Mouse (Mus musculus) limb, embryonic 12.5 days (tissue): ENCODE results near the gene Gm36210. TPM values are rescaled to one million over a fixed set of nuclear protein-coding genes. Genes with fewer than 3 reads are reported as not detected.
A peak's percentile ranks its signal among the peaks of the same experiment; 100 is the strongest.

Experiments used
- ATAC-seq: fragments of 200-750 bp; cut with Nextera tagmentation; 2 replicates; pipeline ENCODE4 v1.8.0; 2017; ENCODE audit warnings: low read depth, moderate TSS enrichment; ENCODE audit not compliant: insufficient number of reproducible peaks, insufficient read depth, low FRiP score, low TSS enrichment
- H3K27ac ChIP-seq: fragments of 300-500 bp; sonication (generic); 2 replicates; pipeline ENCODE4 v1.5.1; 2016; ENCODE audit warnings: mild to moderate bottlenecking, moderate library complexity
- H3K27me3 ChIP-seq: fragments of 300-500 bp; sonication (generic); 2 replicates; pipeline ENCODE4 v1.6.1; 2016; ENCODE audit warnings: mild to moderate bottlenecking, moderate library complexity
- H3K36me3 ChIP-seq: fragments of 300-500 bp; sonication (generic); 2 replicates; pipeline ENCODE4 v1.6.1; 2016; ENCODE audit warnings: mild to moderate bottlenecking, moderate library complexity
- H3K4me1 ChIP-seq: fragments of 300-500 bp; sonication (generic); replicated peaks from 2 replicates; pipeline ENCODE4 v1.6.1; 2016
- H3K4me2 ChIP-seq: fragments of 300-500 bp; sonication (generic); 2 replicates; pipeline ENCODE4 v1.6.1; 2016; ENCODE audit warnings: mild to moderate bottlenecking, moderate library complexity
- H3K4me3 ChIP-seq: fragments of 300-500 bp; sonication (generic); replicated peaks from 2 replicates; pipeline ENCODE4 v1.5.1; 2016; ENCODE audit warnings: mild to moderate bottlenecking
- H3K9ac ChIP-seq: fragments of 300-500 bp; sonication (generic); replicated peaks from 2 replicates; pipeline ENCODE4 v1.6.1; 2016; ENCODE audit warnings: mild to moderate bottlenecking, moderate library complexity
- H3K9me3 ChIP-seq: fragments of 300-500 bp; sonication (generic); 2 replicates; pipeline ENCODE4 v1.6.1; 2016; ENCODE audit warnings: mild to moderate bottlenecking, moderate library complexity
- whole genome bisulfite sequencing: fragments of 180-500 bp; shearing (Covaris S2); methylation state at CpG from one replicate; pipeline ENCODE4 v1.1.7; 2016; 5-methylcytosine and 5-hydroxymethylcytosine counted together
- polyA plus RNA-seq: library from polyadenylated mRNA; unstranded; fragments of >200 nt; fragmentation: Nextera tagmentation; extraction: Ambion mirVana; gene quantifications from 2 replicates; pipeline ENCODE4 v1.2.1, GENCODE M21; 2016

The Gm36210 gene
- polyA plus RNA-seq = not detected in 2 replicates

GRCm38 (mm10) chr7:4906466-4906950 is at the start of gene Gm36210:
Gm36210 (minus strand) TSS chr7:4906516.
- Histone ChIP-seq H3K4me3 (no peak within 1 kb of the TSS), H3K4me1 (no peaks in the 10 kb centered on the region; the same call in 1 of the 2 replicates), H3K36me3 (no peaks in the 10 kb centered on the region), H3K4me2 (no peak within 1 kb of the TSS), H3K9me3 (no peaks in the 10 kb centered on the region; the same call in 1 of the 2 replicates), H3K27ac (no peak within 1 kb of the TSS), H3K27me3 (no peaks in the 10 kb centered on the region), H3K9ac (no peak within 1 kb of the TSS; the same call in 1 of the 2 replicates)
- 68% methylated on average over 10 of the region's 10 CpGs for WGBS
- no peak for ATAC-seq

DNA sequence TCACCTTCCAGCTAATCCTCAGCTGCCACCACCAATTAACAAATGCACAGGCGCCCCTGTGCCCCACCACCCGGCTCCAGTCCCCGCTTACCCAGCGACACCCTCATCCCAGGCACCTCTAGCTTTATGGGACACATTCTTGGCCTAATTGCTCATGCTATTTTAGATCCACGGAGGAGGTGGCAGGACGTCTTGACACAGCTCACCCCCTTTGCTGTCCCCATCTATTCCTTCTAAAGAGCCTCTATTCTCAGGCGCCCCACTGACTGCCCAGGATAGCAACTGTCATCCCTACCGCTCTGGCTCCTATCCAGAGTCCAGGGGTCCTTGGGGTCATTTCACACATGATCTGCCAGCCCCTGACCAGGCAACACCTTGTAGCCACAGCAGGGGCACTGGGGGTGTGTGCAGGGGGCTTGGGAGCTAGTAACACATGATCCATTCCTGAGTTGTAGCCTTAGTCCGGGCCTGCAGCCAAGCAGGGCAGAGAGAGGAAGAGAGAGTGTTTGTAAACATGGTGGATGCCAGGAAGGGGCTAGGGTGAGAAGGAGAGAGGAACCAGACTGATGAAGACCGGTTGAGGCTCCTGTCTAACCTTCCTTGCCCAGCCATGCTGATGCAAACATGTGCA is 47.6 kb upstream of the Gm36210 start:
- Histone ChIP-seq H3K9ac (no peak overlapping the region), H3K4me1 (peaks cover 4% of the 10 kb centered on the region; the same call in 1 of the 2 replicates), H3K27ac (no peak overlapping the region), H3K36me3 (no peaks in the 10 kb centered on the region), H3K27me3 (no peaks in the 10 kb centered on the region), H3K4me3 (no peak overlapping the region), H3K4me2 (no peak overlapping the region), H3K9me3 (peaks cover 8% of the 10 kb centered on the region; the same call in 1 of the 2 replicates)
- 13% methylated on average over 10 of the region's 10 CpGs for WGBS
- no peak for ATAC-seq

- Histone ChIP-seq H3K36me3 (no peaks in the 10 kb centered on the region), H3K4me3 (no peak overlapping the region), H3K27ac (no peak overlapping the region), H3K4me2 (no peak overlapping the region), H3K4me1 (peaks cover 8% of the 10 kb centered on the region; the same call in 1 of the 2 replicates), H3K27me3 (no peaks in the 10 kb centered on the region), H3K9ac (no peak overlapping the region), H3K9me3 (peaks cover 8% of the 10 kb centered on the region; the same call in 1 of the 2 replicates)
- no peak for ATAC-seq
- 84% methylated on average over 19 of the region's 19 CpGs for WGBS
Observed at GRCm38 (mm10) chr7:4950561-4951342, 44.4 kb upstream of the Gm36210 start.

- H3K27me3 ChIP-seq = no peaks in the 10 kb centered on the region
- H3K4me1 ChIP-seq = 0 out of 2 replicates have a peak, but pooled peaks cover 4% of the 10 kb centered on the region
- no peak overlapping the region for H3K4me2 ChIP-seq
- H3K9me3 ChIP-seq = peaks cover 4% of the 10 kb centered on the region; the same call in 1 of the 2 replicates
- no peak overlapping the region for H3K27ac ChIP-seq
- no peak overlapping the region for H3K9ac ChIP-seq
- ATAC-seq = no peak
- H3K36me3 ChIP-seq = no peaks in the 10 kb centered on the region
- H3K4me3 ChIP-seq = no peak overlapping the region
- 55% methylated on average over 6 of the region's 6 CpGs for WGBS
Observed at GRCm38 (mm10) chr7:4948386-4948785, 42.1 kb upstream of the Gm36210 start.

DNA sequence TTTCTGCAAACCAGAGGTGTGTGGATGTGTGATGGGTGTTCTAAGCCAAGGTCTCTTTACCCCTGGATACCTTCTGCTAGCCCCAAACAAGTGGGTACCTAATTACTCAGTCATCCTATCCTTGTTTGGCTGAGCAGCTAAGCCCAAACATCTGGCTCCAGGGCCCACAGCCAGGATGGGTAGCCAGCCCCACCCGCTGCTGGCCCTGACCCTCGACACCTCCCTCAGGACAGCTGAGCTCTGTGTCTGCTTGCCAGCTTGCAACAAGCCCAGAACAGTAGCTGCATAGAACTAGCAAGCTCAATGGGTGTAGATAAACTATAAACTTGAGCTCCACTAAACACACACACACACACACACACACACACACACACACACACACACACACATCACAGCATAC is 41.5 kb upstream of the Gm36210 start:
- WGBS = 12% methylated on average over 2 of the region's 2 CpGs
- Histone ChIP-seq H3K9ac (no peak overlapping the region), H3K4me1 (0 out of 2 replicates have a peak, but pooled peaks cover 4% of the 10 kb centered on the region), H3K4me3 (no peak overlapping the region), H3K27ac (no peak overlapping the region), H3K9me3 (peaks cover 4% of the 10 kb centered on the region; the same call in 1 of the 2 replicates), H3K4me2 (no peak overlapping the region), H3K36me3 (no peaks in the 10 kb centered on the region), H3K27me3 (no peaks in the 10 kb centered on the region)
- no peak for ATAC-seq

- H3K4me1 ChIP-seq = 0 out of 2 replicates have a peak, but pooled peaks cover 4% of the 10 kb centered on the region
- no peaks in the 10 kb centered on the region for H3K27me3 ChIP-seq
- ATAC-seq = peak; percentile 57
- WGBS = 15% methylated on average over 15 of the region's 15 CpGs
- H3K4me2 ChIP-seq = peak overlapping the region; percentile 50
- no peaks in the 10 kb centered on the region for H3K9me3 ChIP-seq
- no peak overlapping the region for H3K9ac ChIP-seq
- no peaks in the 10 kb centered on the region for H3K36me3 ChIP-seq
- no peak overlapping the region for H3K27ac ChIP-seq
- H3K4me3 ChIP-seq = peak overlapping the region; percentile 29
Observed at GRCm38 (mm10) chr7:4943223-4943815, 37.0 kb upstream of the Gm36210 start.

- ATAC-seq = no peak
Observed at GRCm38 (mm10) chr7:4942673-4943072, 36.4 kb upstream of the Gm36210 start.

DNA sequence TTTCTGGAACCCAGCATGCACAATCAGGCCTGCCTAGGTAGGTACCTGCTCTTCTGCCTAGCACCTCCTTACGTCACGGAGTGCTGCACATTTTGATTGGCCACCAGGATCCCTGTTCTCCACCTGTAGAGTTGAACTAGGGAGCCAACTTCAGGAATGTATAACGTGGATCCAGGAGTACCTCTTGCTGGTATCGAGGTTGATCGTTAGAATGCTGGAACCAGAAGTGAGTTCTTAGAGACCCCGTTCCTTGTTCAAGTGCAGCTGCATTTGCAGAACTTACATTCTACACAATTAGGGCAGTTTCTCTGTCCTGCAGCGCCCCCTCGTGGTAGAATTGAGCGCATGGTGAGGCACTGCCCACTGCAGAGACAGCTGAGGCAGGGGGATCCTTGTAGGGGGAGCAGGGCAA is 33.8 kb upstream of the Gm36210 start:
- no peak for ATAC-seq
- 21% methylated on average over 9 of the region's 9 CpGs for WGBS
- Histone ChIP-seq H3K27me3 (no peaks in the 10 kb centered on the region), H3K27ac (no peak overlapping the region), H3K9me3 (no peaks in the 10 kb centered on the region), H3K9ac (no peak overlapping the region), H3K4me2 (no peak overlapping the region), H3K4me1 (no peaks in the 10 kb centered on the region), H3K4me3 (no peak overlapping the region), H3K36me3 (no peaks in the 10 kb centered on the region)

More at GRCm38 (mm10) chr7:4942673-4943072, 36.4 kb upstream of the Gm36210 start:
- Histone ChIP-seq H3K27ac (no peak overlapping the region), H3K9ac (no peak overlapping the region), H3K4me3 (no peak overlapping the region), H3K27me3 (no peaks in the 10 kb centered on the region), H3K9me3 (no peaks in the 10 kb centered on the region), H3K36me3 (no peaks in the 10 kb centered on the region), H3K4me2 (no peak overlapping the region), H3K4me1 (0 out of 2 replicates have a peak, but pooled peaks cover 2% of the 10 kb centered on the region)
- 52% methylated on average over 5 of the region's 5 CpGs for WGBS

GRCm38 (mm10) chr7:4938456-4938855 is 32.1 kb upstream of the Gm36210 start:
- WGBS = 49% methylated on average over 2 of the region's 2 CpGs
- no peak for ATAC-seq
- no peak overlapping the region for H3K4me3 ChIP-seq

DNA sequence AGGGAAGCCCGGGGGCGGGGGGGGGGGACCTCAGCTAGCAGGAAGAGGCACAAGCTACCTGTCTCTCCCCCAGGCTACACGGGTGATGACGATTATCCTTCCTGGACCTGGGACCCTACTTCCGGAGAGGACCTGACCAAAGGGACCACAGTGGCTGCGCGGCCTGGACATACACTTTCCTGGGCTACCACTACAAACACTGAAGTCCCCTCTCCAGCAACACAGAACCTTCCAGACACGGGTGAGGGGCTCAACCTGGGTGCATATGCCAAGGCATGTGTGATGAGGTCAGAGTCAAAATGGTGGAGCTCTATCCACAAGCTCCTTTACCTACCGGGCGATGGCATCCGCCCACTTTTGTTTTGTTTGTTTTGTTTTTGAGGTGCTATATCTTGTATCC is 31.1 kb upstream of the Gm36210 start:
- Histone ChIP-seq H3K4me1 (no peaks in the 10 kb centered on the region), H3K27ac (no peak overlapping the region), H3K9ac (no peak overlapping the region), H3K27me3 (no peaks in the 10 kb centered on the region), H3K36me3 (no peaks in the 10 kb centered on the region), H3K4me2 (no peak overlapping the region), H3K9me3 (peaks cover 6% of the 10 kb centered on the region), H3K4me3 (no peak overlapping the region)
- WGBS = 71% methylated on average over 11 of the region's 11 CpGs
- no peak for ATAC-seq

More at GRCm38 (mm10) chr7:4938456-4938855, 32.1 kb upstream of the Gm36210 start:
- Histone ChIP-seq H3K27ac (no peak overlapping the region), H3K9me3 (peaks cover 6% of the 10 kb centered on the region), H3K9ac (no peak overlapping the region), H3K36me3 (no peaks in the 10 kb centered on the region), H3K4me2 (no peak overlapping the region), H3K27me3 (no peaks in the 10 kb centered on the region), H3K4me1 (no peaks in the 10 kb centered on the region)

DNA sequence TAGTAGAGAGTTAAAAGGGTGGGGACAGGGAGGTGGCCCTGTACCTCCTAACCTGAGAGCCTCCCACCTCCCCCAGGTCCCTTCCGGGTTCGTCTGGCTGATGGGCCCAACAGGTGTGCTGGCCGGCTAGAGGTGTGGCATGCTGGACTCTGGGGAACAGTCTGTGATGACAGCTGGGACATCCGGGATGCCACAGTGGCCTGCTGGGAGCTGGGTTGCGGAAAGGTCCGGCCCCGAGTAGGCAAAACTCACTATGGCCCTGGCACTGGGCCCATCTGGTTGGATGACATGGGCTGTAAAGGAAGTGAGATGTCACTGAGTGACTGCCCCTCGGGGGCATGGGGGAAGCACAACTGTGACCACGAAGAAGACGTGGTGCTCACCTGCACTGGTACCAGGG is 30.5 kb upstream of the Gm36210 start:
- Histone ChIP-seq H3K4me2 (no peak overlapping the region), H3K4me1 (no peaks in the 10 kb centered on the region), H3K9ac (no peak overlapping the region), H3K27ac (no peak overlapping the region), H3K27me3 (no peaks in the 10 kb centered on the region), H3K9me3 (peaks cover 6% of the 10 kb centered on the region), H3K36me3 (no peaks in the 10 kb centered on the region), H3K4me3 (no peak overlapping the region)
- ATAC-seq = 0 out of 2 replicates have a peak, but pooled peaks have one; percentile 7
- WGBS = 79% methylated on average over 10 of the region's 10 CpGs
